Mouse (Mus musculus) urinary bladder, adult 18-20 months (tissue): Measurements from ENCODE around the gene Tsc22d3.
A peak's percentile ranks its signal among the peaks of the same experiment; 100 is the strongest.
"Not testable (repeated sequence)": the region's sequence is repeated elsewhere in the genome, so short reads cannot be mapped to it uniquely, and the experiment has no call there.

ENCODE experiments used
- DNase-seq, 2 experiments: peaks; one replicate each; pipeline ENCODE4 v3.0.0; 2022; ENCODE audit warnings: low spot score in 2 of 2, mixed read lengths in 2 of 2

Tsc22d3 gene

GRCm38 (mm10) chrX:140500306-140500705 lies 100.2 kb downstream of the Tsc22d3 start:
- no peak for DNase-seq

GRCm38 (mm10) chrX:140498431-140498830 lies 102.0 kb downstream of the Tsc22d3 start:
- not testable (repeated sequence) for DNase-seq

DNA sequence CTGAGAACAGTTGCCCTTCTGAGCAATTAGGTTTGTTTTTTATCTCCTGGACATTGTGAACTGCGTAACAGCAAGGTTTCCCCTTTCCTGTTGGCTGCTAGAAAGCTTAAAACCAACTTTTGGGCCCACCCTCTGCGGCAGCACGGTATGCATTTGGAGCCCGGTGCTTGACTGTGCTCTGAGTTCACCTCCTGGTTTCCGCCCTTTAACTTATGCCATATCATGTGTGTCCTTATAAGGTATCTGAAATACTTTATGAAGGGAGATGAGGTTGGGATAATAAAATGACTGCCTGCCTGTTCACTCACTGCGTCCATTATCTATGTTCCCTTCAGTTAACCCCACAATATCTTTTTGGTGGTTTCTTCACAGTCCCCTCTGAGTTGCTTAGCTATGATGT lies 106.3 kb downstream of the Tsc22d3 start:
- DNase-seq: no peak

- no peak for DNase-seq
Observed at GRCm38 (mm10) chrX:140493527-140494029, 106.9 kb downstream of the Tsc22d3 start.

DNA sequence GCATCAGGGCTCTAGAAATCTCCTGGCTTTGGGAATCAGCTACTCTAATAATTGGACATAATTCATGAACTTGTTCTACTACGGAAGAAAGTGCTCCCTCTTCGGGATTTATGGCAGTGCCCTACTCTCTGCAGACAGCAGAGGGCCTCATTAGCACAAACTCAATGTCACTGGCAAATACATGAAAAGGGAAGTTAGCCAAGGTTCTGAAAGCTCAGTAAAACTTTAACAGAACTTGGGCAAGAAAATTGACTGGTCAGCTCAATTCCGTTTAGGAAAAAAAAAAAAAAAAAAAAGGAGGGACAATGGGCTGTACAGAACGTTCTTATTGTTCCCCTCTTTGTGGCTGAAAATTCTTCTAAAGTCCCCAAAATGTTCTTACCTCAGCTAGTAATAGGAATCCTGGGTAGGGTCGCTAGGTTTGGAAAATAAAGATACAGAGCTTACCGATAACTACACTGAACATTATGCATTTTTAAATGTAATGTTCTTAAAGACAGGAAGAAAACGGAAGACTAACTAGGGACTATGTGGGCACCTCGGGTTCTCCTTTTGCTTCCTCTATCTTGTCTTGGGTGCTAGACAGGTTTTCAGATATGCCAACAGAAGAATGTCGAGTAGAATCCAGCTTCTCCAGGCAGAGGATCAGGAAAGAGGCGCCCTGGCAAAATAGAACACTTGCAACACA lies 108.4 kb downstream of the Tsc22d3 start:
- DNase-seq: peak in 1 of 2 experiments; percentile 32

DNA sequence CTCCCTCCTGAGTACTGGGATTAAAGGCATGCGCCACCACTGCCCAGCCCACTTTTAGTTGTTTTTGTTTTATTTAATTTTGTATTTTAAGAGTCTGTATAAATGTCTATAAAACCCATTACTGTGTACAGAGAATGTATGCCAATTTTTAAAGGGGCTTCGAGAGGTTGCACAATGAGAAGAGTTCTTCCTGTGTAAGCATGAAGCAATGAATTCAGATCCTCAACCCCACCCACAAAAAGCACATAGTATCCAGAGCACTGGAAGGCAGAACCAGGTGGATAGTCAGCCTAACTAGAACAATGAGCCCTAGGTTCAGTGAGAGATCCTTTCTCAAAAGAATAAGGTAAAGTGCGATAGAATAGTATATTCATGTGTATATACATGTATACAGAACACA lies 110.3 kb downstream of the Tsc22d3 start:
- DNase-seq: no peak
